Mouse (Mus musculus): ENCODE results near the gene Marc1.

Marc1 gene

DNA sequence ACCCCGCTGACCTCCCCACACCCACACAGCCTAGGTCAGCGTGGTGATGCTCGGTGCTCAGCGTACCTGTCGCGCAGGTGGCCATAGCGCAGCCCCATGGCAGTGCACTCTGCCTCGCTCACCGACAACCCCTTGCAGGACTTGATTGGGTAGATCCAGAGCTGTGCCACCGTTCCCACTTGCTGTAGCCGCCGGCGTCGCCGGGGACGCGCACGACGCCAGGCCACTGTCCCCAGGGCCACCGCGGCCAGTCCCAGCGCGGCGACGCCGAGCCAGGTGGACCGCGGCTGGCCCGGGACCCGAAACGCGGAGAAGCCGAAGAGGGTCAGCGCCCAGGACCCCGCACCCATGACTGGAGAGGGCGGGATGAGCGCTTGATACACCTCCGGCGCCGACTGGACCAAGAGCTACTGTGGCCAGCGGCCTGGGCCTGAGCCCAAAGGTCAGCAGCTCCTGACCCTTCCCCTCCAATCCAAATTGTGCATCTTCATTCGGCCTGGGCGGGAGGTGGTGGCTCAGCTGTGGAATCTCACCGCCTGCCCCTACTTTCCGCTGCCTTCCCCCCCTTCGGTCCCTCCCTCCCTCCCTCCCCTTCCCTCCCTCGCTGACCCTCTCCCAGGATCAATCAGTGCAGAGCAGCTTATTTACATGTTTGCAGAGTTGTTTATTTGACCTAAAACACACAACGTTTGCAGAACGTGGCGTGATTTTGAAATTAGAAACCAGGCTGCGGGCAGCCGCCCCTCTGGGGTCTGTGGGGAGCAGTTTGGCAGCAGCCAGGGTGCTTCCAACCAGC is at the start of gene Marc1:
Gene Marc1, minus strand, starts transcription at position 534 of the 796 bp plus-strand sequence.
- DNase-seq (ENCODE audit: low spot score): no peak

DNA sequence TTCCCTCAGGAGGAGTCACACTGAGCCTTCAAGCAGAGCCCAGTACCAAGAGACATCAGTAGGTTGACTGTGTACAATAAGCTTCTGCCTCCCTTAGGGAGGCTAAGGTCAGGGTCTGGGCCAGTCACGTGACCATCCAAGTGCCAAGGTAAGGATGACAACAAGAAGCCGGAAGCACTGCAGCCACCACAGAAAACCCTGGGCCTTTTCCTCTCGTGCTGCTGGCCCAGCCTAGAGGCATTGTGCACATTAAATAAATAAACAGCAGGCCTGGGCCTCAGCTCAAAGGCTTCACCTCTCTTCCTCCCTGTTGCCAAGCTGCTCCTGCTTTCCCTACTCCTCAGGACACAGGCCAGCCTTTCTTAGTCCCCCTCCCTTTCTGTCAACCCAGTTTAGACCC is 49.2 kb upstream of the Marc1 start:
- no peak for DNase-seq (ENCODE audit: low spot score)

DNA sequence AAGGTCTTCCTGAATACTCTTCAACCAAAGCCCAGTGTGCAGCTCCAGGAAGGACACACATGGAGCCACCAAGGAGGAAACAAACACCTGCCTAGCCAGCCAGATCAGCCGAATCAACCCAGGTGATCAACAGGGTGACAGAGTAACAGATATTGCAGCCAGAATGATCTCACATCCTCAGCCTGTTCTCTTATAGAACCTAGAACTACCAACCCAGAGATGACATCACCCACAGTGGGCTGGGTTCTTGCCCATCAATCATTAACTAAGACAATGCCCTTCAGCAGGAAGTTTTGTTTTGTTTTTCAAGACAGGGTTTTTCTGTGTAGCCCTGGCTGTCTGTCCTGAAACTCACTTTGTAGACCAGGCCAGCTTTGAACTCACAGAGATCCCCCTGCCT is 47.1 kb upstream of the Marc1 start:
- DNase-seq (ENCODE audit: low spot score): no peak

DNA sequence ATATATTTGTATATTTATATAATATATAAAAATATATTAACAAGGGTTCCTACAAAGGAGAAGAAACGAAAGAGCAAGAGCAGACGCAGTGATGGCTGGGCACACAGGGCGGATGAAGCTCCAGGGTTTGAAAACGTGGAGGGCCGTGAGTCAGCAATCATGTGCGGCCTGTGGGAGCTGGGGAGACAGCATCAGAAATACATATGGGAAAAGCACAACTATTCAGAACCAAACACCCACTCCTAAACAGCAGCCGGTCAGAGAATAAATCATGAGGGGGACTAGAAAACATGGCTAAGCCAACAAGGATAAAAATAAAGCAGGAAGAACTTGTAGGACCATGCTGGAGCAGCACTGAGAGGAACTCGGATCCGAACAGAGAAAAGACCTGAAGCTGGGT is 46.1 kb upstream of the Marc1 start:
- DNase-seq (ENCODE audit: low spot score): no peak

DNA sequence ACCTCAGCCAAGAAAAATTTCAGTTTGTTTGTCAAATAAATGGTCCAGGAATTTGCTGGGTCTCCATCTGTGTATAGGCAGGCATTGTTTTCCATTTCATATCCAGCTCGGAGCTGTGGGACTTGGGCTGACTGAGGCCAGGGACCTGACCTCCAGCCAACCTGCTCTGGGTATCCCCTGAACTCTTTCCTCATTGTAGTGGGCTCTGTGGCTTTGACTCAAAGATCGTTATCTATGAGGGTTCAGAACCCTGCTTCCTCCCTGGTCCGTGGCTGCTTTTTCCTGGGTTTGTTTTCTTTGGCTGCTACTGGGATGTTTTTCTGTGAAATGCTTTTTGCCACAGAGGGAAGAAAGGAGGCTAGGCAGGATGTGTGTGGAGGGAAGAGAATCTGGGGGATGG is 42.8 kb upstream of the Marc1 start:
- DNase-seq (ENCODE audit: low spot score): no peak

DNA sequence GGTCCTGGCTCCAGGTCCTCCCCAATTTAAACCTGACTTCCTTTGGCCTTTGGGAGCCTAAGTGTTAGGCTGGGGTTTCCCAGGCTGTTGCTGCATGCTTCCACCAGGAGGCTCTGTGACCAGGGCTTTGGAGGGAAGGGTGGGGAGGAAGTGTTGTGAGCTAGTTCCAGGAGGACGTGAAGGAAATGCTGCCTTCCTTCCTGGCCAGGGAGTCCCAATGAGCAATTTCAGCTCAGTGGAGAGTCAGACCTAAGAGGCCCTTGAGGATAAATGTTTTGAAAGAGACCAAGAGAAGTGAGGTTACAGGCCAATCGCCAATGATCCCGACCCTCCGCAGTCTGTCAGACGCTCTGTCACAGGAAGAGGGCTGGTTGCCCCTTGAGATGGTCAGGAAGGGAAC is 42.2 kb upstream of the Marc1 start:
- DNase-seq (ENCODE audit: low spot score): peak; percentile 60

DNA sequence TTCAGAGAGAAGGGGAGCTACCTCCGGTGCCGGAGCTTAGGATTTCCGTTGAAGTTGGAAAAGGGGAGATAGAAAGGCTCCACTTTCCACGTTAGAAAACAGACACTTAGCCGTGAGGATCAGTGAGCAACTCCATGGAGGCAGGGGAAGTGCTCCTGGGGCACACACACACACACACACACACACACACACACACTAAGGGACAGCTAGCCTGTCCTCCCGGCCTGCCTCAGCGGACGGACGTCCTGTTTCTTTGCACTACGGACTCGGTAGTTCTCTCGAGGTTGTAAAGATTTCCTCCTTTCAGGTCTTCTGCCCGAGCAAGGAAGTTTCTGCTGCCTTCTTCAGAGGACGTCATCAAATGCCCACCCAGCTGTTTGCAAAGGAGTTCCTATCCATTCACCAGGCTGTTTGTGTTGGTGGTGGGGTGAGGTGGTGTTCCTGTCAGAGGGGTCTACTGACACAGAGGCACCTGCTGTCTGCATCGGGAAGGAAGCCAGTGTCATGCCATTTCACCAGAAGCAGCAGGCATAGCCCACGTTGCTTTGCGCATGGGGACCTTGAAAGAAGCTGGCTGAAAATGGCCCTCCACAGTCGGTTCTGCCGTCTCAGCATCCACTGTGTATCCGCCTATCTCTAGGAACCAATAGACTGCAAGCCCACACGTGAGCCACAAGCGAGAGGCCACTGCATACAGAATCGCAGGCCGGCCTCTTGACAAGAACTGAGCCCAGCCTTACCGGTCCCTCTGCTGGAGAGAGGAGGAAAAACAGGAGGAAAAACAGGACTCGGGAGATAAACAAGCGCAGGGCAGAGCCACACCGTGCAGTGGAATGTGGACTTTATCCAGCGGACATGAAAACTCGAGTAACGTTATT is 40.9 kb upstream of the Marc1 start:
- DNase-seq (ENCODE audit: low spot score): peak; percentile 55

DNA sequence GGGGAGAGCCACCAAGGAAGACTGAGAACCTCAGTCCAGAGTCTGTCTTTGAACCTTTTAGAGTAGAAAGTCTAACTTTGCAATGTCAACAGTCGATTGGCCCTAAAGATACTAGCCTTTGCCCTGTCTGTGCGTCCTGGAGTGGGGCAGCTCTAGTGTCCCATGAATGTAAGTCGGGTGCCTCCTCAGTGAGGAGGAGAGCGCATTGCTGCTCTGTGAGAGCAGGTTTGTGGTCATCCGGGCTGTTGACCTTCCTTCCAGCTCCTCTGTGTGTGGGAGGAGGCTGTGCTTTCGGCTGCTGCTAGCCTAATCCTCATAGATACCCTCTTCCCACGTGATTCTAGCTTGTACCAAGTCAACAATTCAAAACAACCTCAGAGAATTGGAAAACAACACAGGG is 40.1 kb upstream of the Marc1 start:
- no peak for DNase-seq (ENCODE audit: low spot score)

DNA sequence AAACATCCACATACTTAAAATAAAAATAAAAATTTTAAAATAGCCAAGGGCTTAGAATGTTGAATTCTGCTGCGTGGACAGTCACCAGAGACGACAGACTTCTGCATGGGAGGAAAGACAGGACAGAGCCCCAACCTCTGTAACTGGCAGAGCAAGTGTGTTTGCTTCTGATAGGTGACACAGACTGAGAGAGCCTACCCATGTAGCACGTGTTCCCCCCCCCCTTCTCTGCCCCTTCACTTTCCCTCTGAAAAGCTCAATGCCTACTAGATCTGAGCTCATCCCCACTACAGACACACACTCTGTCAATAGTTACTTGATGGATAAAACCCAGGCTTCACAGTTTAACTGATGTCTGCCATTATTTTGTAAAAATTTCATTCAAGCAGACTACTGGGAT is 35.9 kb upstream of the Marc1 start:
- no peak for DNase-seq (ENCODE audit: low spot score)

DNA sequence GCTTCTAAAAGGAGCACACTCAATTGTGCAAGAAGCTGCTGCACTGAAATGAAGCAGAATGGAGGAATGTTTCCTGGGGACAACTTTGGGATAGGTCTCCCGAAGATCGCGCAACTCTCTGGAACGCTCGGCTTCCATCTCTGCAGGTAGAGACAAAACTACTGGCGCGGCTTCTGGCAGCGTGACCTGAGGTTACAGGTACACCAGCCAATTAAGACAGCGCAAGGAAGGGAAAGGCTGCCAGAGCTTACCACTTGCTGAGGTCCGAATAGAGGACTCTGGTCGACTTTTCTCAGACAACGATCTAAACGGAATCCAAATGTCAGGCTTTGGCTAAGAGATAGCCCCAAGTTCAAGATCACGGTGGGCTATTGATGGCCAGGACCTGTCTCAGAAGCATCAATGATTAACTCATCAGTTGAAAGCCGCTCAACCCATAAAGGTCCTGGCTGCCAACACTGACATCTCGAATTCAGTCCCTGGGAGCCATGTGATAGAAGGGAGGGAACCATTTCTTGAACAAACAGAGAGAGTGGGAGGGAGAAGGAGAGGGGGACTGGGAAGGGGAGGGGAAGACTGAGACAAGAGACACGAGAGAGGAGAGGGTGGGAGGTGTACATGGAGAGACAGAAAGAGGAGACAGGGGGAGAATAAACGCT is 35.1 kb upstream of the Marc1 start, which contains the start of gene Marc2:
Gene Marc2, minus strand, starts transcription at position 360 of the 659 bp plus-strand sequence.
- DNase-seq (ENCODE audit: low spot score): no peak

DNA sequence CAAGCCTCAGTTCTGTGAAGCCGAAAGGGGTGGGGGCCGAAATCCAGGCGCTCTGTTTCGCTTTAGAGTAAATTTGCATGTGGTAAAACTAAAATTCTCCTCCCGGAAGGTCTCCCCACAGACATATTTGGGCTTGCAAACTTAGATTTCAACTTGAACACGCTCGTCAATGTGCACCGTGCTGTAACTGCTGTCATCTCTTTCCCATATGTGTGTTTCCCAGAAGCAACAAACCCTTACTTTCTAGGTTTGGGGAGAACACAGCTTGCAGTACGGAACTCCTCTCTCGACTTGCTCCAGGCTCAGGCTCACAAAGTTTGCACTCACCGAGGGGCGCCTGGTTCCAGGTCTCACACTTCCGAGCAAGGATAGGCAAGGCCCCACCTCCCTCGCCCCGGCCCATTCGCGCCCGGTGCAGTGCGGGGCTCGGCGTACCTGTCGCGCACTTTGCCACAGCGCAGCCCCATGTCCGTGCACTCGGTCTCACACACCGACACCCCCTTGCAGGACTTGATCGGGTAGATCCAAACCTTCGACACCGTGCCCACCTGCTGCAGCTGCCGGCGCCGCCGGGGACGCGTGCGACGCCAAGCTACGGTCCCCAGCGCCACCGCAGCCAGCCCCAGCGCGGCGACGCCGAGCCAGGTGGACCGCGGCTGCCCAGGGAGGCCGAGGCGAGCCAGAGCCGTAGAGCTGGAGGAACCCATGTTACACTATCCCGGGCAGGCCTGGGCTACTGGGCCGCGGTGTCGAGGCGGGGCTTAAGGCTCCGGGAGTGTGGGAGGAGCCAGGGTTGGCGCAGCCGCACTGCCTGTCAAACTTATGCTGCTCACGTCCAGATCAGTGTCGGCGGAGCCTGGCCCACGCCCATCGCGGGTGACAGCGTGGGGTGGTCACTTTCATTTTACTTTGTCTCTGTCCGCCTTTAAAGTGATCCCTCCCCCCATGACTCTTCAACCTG is 34.3 kb upstream of the Marc1 start:
- DNase-seq (ENCODE audit: low spot score): peak; percentile 88

DNA sequence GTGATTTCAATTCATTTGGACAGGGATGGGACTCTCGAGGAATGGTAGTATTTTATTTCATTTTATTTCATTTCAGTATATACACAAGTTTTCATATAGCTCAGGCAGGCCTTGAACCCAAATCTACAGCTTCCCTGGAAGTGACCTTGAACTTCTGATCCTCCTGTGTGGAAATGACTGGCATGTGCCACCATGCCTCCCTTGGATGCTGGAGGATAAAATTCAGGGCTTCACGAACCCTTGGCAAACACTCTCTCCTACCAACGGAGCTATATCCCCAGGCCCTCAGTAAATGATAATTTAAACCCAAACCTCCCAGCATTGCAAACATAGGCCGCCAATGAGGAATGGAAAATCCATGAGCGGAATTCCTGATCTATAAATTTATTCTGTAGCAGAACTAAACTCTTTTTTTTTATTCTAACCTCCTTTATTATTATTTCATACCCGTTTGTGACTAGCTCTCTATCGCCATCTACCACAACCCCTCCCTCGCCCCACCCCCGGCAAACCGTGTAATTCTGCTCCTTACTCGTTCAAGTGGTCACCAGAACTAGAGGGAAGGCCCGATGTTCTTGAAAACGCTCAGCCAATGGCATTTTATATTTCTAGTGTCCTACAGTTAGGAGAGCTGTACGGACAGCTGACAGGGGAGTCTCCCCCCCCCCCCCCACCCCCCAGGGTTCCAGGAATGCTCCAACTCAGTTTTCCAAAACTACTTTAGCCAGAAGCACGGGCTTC is 33.4 kb upstream of the Marc1 start:
- peak; percentile 29 for DNase-seq (ENCODE audit: low spot score)

DNA sequence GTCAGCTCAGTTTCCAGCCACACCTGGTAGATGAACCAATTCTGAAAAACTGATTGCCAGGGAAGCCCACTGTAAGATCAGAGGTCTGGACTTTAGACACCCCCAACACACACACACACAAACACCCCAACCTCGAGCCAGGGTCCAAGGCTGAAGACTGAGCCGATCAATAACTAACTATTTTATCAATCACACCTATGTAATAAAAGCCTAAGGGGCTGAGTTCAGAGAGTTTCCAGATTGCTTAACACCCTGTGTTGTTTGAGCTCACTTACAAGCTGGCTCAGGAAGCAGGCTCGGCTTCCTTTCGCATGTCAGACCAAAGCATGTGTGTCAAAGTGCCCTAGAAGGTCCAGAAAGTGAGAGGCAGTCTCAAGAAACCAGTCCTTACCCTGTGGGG is 26.5 kb upstream of the Marc1 start:
- DNase-seq (ENCODE audit: low spot score): no peak

DNA sequence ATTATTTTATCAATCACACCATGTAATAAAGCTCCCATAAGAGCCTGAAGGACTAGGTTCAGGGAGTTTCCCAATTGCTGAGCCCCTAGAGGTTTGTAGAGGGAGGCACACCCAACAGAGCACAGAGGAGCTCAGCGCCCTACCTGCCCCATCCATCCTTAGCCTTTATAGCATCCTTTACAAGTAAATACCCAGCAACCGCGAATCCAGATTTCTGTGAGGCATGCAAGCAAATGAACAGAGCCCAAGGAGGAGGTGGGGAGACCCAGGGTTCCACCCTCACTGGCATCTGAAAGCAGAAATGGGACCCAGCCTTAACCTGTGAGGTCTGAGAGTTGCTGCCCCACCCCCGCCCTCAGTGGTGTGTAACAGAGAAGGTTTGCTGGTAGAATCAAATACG is 25.2 kb upstream of the Marc1 start:
- no peak for DNase-seq (ENCODE audit: low spot score)

DNA sequence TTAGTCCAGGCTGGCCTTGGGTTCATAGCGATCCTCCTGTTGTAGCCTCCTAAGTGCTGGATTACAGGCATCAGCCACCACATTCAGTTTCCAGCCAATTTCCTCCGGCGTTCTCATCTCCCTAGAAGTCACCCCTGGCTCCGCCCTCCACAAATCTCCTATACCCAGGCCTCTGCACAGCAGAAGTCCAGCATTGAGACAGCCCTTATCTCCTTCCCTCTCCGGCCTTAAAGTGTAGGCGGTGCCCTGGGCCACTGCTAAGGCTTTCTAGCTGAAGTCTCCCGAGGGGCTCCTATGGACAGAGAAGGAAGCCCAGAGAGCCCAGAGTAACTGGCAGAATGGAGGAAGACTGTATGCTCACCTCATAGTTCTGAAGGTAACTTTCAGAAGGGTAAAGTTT is 22.4 kb upstream of the Marc1 start:
- DNase-seq (ENCODE audit: low spot score): no peak

DNA sequence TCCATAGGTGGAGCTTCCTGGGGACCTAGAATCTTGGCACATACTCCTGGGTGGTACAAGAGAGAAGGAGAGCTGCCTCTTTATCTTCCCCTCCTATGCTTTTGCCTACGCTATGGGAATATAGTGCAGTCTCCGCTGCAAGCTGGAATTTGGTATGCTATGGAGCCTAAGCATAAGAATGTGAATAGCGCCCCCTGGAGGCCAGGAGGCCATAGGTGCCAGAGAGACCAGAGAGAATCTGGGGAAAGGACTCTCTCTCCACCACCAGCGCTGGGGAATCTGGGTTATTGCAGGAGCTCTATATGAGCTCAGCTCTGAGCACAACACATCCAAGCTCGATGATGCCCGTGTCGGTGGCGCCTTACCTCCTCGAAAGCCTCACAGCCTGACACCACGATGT is 21.1 kb upstream of the Marc1 start:
- no peak for DNase-seq (ENCODE audit: low spot score)

DNA sequence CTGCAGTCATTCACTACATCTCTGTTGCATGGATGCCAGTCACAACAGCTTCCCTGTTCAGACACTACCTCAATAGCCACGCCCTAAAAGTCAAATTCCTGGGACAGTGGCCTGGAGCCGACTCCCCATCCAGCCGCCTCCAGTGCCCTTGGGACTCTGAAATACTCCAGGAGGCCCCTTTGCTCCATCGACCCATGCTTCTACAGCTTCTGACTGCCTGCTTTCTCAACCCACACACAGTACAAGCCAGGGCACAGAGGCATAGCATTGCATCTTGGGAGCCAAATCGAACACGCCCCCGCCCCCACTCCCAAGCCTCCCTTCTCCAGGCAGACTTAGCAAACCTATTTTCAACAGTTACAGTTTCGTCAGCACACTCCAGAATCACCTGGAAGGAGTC is 18.8 kb upstream of the Marc1 start:
- DNase-seq (ENCODE audit: low spot score): no peak

DNA sequence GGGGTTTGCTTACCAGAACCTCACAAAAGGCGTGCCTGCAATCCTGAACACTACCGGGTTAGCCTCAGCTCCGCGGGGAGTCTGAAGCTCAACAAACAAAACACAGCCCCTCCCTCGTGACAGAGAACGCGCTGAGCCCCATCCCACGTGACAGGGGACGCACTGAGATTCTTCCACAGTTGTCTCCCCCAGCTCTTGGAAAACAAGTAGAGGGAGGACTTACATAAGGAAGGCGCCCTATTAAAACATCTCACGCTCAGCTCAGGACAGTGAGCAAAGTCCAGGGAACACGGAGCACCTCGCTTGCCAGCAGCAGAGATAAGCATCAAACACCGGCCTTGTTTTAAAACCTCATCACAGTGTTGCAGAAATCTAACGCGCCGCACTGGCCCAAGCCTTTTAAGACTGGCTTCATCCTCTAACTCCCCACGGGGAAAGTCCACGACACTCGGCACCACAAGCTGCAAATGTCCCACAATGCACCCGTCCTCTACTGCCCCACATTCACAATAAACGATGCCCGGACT is 16.1 kb upstream of the Marc1 start:
- no peak for DNase-seq (ENCODE audit: low spot score)

DNA sequence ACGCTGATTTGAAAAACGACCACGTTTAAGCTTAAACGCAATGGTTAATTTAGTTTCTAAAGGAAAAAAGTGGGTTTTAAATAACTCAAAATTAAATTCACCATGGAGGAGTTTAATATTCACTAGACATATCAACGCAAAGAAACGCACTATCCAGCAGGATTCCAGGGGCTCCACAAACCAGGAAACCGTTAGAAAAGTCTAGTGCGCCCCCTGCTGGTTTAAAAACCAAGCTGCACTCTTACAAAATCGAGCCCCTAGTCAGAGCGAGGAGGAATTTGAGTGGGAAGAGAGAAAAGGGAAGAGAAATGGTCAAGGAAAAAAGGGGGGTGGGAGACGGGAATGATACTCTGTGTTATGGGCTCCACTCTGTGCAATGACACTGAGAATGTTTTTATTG is 14.0 kb upstream of the Marc1 start:
- DNase-seq (ENCODE audit: low spot score): peak; percentile 29

DNA sequence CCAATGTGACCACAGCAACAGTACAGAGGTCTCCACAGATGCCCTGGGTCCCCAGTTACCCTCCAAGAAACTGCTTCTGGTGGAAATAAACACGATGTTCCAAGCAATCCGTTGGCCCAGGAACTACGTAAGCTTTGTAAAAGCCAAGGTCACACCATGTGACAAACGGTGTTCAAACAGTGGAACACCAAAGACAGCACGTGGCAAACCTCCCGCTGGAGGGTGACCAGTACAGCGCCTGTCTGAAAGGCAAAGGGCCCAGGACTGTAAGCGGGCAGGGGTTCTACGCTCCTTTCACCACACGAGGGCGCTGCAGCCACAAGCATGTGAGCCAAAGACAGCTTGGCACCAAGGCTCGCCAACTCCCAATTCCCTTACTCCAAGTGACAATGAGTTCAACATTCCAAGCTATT is 13.3 kb upstream of the Marc1 start:
- peak; percentile 90 for DNase-seq (ENCODE audit: low spot score)

DNA sequence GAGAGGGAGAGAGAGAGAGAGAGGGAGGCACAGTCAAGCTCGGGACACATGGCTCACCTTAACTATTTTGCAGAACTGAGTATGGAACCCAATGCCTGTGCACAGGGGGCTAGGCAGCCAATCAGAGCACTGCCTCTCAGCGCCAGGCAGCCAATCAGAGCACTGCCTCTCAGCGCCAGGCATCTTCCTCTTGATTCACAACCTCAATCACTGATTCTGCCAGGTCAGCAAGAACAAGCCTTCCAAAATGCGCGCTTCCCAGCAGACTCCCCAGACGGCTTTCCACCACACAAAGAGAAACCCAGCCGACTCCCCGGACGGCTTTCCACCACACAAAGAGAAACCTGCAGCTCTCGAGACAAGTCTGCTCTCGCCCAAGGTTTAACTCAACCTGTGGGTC is 11.6 kb upstream of the Marc1 start:
- peak; percentile 12 for DNase-seq (ENCODE audit: low spot score)
